Mouse (Mus musculus) spleen, adult 2 months (tissue): ENCODE results near the gene Zbtb20.

Source experiments
- CTCF ChIP-seq: fragments of 200-500 bp; IDR thresholded peaks from 2 replicates; pipeline ENCODE4 v1.5.1; 2011; ENCODE audit warnings: mild to moderate bottlenecking, inconsistent platforms; ENCODE audit not compliant: insufficient read depth, insufficient read length, insufficient replicate concordance; ENCODE audit errors: extremely low read depth
- POLR2A ChIP-seq: fragments of 200-500 bp; IDR thresholded peaks from 2 replicates; pipeline ENCODE4 v1.6.1; 2011; ENCODE audit warnings: low read depth, low read length, inconsistent platforms

GRCm38 (mm10) chr16:43645879-43646278 is 770.2 kb downstream of the Zbtb20 start:
- TF ChIP-seq CTCF (no peak), POLR2A (no peak)
